Mouse (Mus musculus) midbrain, embryonic 14.5 days (tissue): Measurements from ENCODE around the gene Pigyl. TPM values are rescaled to one million over a fixed set of nuclear protein-coding genes. Genes with fewer than 3 reads are reported as not detected.
A peak's percentile ranks its signal among the peaks of the same experiment; 100 is the strongest.

Source experiments
- ATAC-seq: fragments of 200-750 bp; cut with Nextera tagmentation; 2 replicates; pipeline ENCODE4 v1.8.0; 2017; ENCODE audit warnings: moderate number of reproducible peaks, moderate library complexity; ENCODE audit not compliant: low FRiP score, low TSS enrichment
- DNase-seq: peaks from one replicate; pipeline ENCODE4 v3.0.0-alpha.2; 2015
- H3K27ac ChIP-seq: fragments of 300-500 bp; sonication (generic); replicated peaks from 2 replicates; pipeline ENCODE4 v1.5.1; 2014; ENCODE audit warnings: mild to moderate bottlenecking, low read depth, low read length, moderate library complexity
- H3K27me3 ChIP-seq: fragments of 300-500 bp; sonication (generic); 2 replicates; pipeline ENCODE4 v1.6.1; 2014; ENCODE audit warnings: low read length, control low read depth, mixed read lengths; ENCODE audit not compliant: control insufficient read depth, insufficient read depth
- H3K36me3 ChIP-seq: fragments of 300-500 bp; sonication (generic); 2 replicates; pipeline ENCODE4 v1.6.1; 2014; ENCODE audit warnings: low read length, control low read depth; ENCODE audit not compliant: control insufficient read depth, insufficient read depth
- H3K4me1 ChIP-seq: fragments of 300-500 bp; sonication (generic); 2 replicates; pipeline ENCODE4 v1.6.1; 2014; ENCODE audit warnings: mild to moderate bottlenecking, antibody characterized with exemption, low read length, control low read depth; ENCODE audit not compliant: control insufficient read depth, insufficient read depth
- H3K4me2 ChIP-seq: fragments of 300-500 bp; sonication (generic); 2 replicates; pipeline ENCODE4 v1.6.1; 2014; ENCODE audit warnings: mild to moderate bottlenecking, low read length, moderate library complexity
- H3K4me3 ChIP-seq: fragments of 300-500 bp; sonication (generic); replicated peaks from 2 replicates; pipeline ENCODE4 v1.5.1; 2014; ENCODE audit warnings: low read depth, low read length
- H3K9ac ChIP-seq: fragments of 300-500 bp; sonication (generic); replicated peaks from 2 replicates; pipeline ENCODE4 v1.6.1; 2014; ENCODE audit warnings: mild to moderate bottlenecking, low read length, moderate library complexity
- H3K9me3 ChIP-seq: fragments of 300-500 bp; sonication (generic); 2 replicates; pipeline ENCODE4 v1.6.1; 2016; ENCODE audit warnings: low read length, control low read depth, mixed read lengths; ENCODE audit not compliant: control insufficient read depth
- WGBS: fragments of 180-500 bp; shearing (Covaris S2); extraction: QIAGEN DNeasy Blood & Tissue Kit; methylation state at CpG from one replicate; pipeline ENCODE4 v1.1.7; 2014; 5-methylcytosine and 5-hydroxymethylcytosine counted together
- polyA plus RNA-seq: library from polyadenylated mRNA; unstranded; fragments of >200 nt; fragmentation: Nextera tagmentation; extraction: Ambion mirVana; gene quantifications from 2 replicates; pipeline ENCODE4 v1.2.1, GENCODE M21; 2014

The Pigyl gene
- 94.1 and 96.4 TPM in 2 replicates for polyA plus RNA-seq

DNA sequence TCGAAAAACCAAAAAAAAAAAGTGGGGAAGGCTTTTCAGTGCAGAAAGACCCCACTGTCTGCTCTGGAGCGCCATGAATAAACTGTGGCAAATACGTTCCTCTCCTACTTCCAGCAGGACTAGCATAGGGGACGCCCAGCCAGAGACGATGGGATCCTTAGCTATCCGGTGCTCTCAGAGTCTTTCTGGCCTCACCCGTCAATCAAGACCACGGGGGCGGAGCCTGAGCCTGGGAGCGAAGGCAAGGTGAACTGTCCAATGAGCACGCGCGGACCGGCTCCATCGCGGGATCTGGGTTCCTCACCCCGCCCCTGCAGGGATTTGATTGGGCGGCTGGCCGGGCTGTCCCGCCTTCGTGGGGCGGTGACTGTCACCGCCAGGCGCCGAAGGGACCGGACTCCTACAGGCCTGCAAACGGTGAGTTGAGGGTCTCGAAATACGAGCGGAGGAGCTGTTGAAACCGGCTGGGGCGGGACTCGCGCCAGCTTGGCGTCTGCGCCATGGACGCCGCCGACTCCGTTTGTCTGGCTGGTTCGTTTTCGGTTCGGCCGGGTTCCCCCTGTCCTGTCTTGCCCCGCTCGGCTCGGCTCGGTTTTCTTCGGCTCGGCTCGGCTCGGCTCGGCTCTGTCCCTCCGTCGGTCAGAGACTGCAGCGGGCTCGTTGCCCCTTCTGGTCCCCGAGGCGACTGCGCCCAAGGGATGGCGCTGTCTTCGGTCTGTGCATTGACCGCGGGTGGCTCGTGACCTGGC lies at the start of gene Pigyl:
TSS of gene Pigyl (plus strand) at position 350 of the 749 bp plus-strand sequence.
- peaks cover 8% of the 10 kb centered on the region for H3K4me1 ChIP-seq
- H3K4me3 ChIP-seq: peak within 1 kb of the TSS; percentile 65
- peak within 1 kb of the TSS; percentile 81 for H3K9ac ChIP-seq
- H3K4me2 ChIP-seq: peak within 1 kb of the TSS; percentile 64
- H3K27me3 ChIP-seq: no peaks in the 10 kb centered on the region
- WGBS: 1% methylated on average over 65 of the region's 65 CpGs
- H3K27ac ChIP-seq: peak within 1 kb of the TSS; percentile 89
- DNase-seq (peak; percentile 100), ATAC-seq (peak; percentile 98)
- H3K9me3 ChIP-seq: no peaks in the 10 kb centered on the region
- H3K36me3 ChIP-seq: no peaks in the 10 kb centered on the region

DNA sequence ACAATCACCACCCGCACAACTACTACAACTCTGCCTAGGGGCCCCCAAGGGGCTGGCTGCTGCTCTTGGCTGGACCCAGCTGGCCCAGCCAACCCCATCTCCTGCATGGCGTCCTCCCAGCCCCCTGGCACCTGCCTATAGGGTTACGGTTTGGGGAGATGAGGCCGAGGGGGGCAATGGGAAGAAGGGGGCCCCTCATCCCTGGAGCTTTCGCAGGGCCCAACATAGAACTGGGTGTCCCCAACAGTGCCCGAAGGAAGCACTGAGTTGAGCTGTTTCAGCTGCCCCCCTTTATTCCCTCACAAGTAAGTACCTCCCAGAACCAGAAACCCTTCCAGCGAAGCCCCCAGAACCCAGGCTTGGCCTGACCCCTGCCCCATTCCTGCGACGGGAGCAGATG lies 48.5 kb upstream of the Pigyl start:
- Histone ChIP-seq H3K27ac (no peak overlapping the region), H3K4me1 (no peaks in the 10 kb centered on the region), H3K4me2 (no peak overlapping the region), H3K4me3 (no peak overlapping the region), H3K9me3 (no peaks in the 10 kb centered on the region), H3K27me3 (no peaks in the 10 kb centered on the region), H3K9ac (no peak overlapping the region), H3K36me3 (peaks cover 35% of the 10 kb centered on the region)
- no peak for ATAC-seq
- 92% methylated on average over 9 of the region's 9 CpGs for WGBS
- no peak for DNase-seq

DNA sequence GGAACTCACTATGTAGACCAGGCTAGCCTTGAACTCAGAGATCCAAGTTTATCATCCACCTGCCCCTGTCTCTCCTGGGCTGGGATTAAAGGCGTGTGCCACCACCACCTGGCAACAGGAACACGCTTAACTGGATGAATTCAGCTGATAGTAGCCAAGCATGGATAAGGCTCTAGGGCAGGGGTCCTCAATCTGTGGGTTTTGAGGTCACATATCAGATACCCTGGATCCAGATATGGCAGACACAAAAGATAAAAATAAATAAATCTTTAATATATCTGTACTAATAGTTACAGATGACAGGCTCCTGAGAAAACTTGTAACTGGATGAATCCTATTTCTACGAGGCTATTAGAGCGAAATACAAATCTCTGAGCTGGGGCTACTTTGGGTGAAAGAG lies 41.0 kb upstream of the Pigyl start:
- peak overlapping the region; percentile 90 for H3K4me2 ChIP-seq
- 91% methylated on average over 4 of the region's 4 CpGs for WGBS
- no peaks in the 10 kb centered on the region for H3K9me3 ChIP-seq
- no peak overlapping the region for H3K27ac ChIP-seq
- no peak for DNase-seq
- no peak for ATAC-seq
- peaks cover 30% of the 10 kb centered on the region for H3K36me3 ChIP-seq
- H3K4me3 ChIP-seq: peak overlapping the region; percentile 87
- H3K4me1 ChIP-seq: peaks cover 16% of the 10 kb centered on the region
- peak overlapping the region; percentile 79; the same call in 1 of the 2 replicates for H3K9ac ChIP-seq
- no peaks in the 10 kb centered on the region for H3K27me3 ChIP-seq

DNA sequence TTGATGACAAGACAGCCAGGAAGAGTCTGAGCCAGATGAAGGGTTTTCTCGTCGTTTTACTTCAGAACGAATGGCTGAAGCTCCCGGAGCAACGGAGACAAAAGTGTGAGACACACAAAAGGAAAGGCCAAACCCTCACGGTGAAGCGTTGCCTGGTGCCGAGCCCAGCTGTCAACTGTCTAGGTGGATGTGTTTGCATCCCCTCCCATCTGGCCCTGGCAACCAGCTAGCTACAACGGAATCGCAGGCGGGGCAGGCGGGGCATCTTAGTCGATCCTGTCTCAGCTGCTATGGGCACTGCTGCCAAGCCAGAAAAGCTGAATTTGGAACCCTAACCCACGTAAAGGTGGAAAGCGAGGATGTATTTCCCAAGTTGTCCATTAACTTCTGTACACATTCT lies 40.6 kb upstream of the Pigyl start:
- no peaks in the 10 kb centered on the region for H3K27me3 ChIP-seq
- peak; percentile 16 for DNase-seq
- 16% methylated on average over 15 of the region's 15 CpGs for WGBS

DNA sequence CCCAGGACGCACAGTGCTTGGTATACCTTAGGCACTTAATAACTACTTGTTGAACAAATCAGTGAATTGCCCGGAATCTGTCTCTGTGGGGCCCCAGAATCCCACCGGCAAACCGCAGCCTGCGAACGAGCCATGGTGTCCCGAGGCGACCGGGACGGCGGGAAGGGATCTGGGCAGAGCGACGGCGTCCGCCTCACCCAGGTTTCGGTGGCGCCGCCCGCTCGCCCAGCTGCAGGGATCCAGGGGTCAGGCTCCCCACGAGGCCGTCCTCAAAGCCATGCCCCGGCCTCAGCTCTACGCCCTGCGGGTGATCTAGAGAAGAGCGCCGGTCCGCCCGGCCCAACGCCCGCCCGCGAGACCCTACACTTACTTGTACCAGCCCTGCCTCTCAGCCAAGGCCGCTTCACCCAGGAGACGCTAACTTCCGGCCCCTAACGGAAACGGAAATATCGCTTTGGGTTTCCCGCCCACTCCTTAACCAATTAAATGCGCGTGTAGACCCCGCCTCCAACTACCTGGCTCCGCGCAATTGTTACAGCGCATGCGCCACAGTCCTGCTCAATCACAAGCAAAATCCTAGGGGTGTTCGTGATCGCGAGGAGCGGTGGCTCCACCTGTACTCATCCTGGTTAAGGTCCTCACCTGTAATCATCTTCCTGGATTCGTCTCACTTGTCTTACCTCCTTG lies 39.8 kb upstream of the Pigyl start, which contains the start of gene Elof1:
TSS of gene Elof1 (minus strand) at position 433 of the 687 bp plus-strand sequence.
- peak; percentile 96 for ATAC-seq
- Histone ChIP-seq H3K4me3 (peak within 1 kb of the TSS; percentile 87), H3K27ac (peak within 1 kb of the TSS; percentile 70), H3K4me2 (peak within 1 kb of the TSS; percentile 90), H3K4me1 (peaks cover 16% of the 10 kb centered on the region), H3K27me3 (no peaks in the 10 kb centered on the region), H3K9me3 (no peaks in the 10 kb centered on the region), H3K9ac (peak within 1 kb of the TSS; percentile 79), H3K36me3 (peaks cover 19% of the 10 kb centered on the region)
- DNase-seq: peak; percentile 99
- WGBS: under 1% methylated on average over 52 of the region's 52 CpGs

More for the DNA sequence above, 40.6 kb upstream of the Pigyl start:
- Histone ChIP-seq H3K4me1 (peaks cover 16% of the 10 kb centered on the region), H3K4me3 (peak overlapping the region; percentile 87), H3K36me3 (peaks cover 26% of the 10 kb centered on the region), H3K27ac (no peak overlapping the region), H3K9ac (peak overlapping the region; percentile 79), H3K4me2 (peak overlapping the region; percentile 90), H3K9me3 (no peaks in the 10 kb centered on the region)
- ATAC-seq: no peak

DNA sequence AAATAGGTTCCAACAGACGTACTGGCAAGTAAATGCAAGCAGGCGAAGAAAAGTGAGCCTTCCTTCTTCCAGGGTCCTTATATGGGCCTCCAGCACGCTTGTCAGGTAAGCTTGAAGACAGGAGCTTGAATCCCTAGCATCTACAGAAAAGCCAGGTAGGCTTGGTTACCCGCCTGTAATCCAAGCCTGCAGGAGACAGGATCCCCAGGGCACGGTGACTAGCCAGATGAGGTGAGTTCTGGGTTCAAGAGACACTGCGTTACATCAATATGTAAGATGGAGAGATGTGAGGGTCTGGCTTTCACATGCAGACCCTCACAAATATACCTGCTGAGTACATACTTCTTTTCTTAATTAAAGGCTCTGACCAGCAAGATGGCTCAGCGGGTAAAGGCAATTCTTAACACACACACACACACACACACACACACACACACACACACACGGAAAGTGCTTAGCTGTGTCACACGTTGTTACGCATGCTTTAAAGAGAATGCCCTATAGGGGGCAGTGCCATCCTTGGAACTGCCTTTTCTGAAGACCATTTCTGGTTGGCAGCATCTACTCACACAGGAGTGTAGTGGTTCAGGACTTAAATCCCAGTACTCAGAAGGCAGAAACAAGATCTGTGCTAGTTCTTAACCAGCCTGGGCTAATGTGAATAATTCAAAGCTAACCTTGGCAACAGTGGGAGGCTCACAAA lies 38.7 kb upstream of the Pigyl start:
- H3K27ac ChIP-seq: no peak overlapping the region
- H3K27me3 ChIP-seq: no peaks in the 10 kb centered on the region
- ATAC-seq: no peak
- no peaks in the 10 kb centered on the region for H3K9me3 ChIP-seq
- peak overlapping the region; percentile 87 for H3K4me3 ChIP-seq
- peaks cover 16% of the 10 kb centered on the region for H3K4me1 ChIP-seq
- DNase-seq: peak; percentile 76
- H3K36me3 ChIP-seq: peaks cover 9% of the 10 kb centered on the region
- WGBS: 46% methylated on average over 10 of the region's 10 CpGs
- H3K4me2 ChIP-seq: peak overlapping the region; percentile 90
- peak overlapping the region; percentile 79; the same call in 1 of the 2 replicates for H3K9ac ChIP-seq

DNA sequence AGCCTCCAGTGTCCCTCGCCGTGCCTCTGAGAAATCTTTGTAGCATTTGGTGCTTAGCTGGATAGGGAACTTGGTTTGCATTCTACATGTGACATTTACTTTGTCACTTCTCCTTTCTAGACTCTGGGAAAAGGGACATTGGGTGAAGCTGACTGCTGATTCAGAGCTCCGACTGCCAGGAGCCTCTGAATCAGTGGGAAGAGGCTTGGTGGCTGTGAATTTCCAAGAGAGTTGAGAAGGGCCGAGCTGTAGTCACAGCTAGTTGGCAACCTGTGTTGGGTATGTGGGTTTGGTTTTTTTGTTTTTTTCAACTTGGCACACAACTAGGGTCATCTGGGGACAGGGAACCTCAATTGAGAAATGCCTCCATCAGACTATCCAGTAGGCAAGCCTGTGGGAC lies 37.1 kb upstream of the Pigyl start:
- 93% methylated on average over 4 of the region's 4 CpGs for WGBS
- Histone ChIP-seq H3K4me1 (peaks cover 16% of the 10 kb centered on the region), H3K9me3 (no peaks in the 10 kb centered on the region), H3K9ac (no peak overlapping the region), H3K4me2 (no peak overlapping the region), H3K27me3 (no peaks in the 10 kb centered on the region), H3K36me3 (no peaks in the 10 kb centered on the region), H3K27ac (no peak overlapping the region), H3K4me3 (no peak overlapping the region)
- DNase-seq (no peak), ATAC-seq (no peak)

DNA sequence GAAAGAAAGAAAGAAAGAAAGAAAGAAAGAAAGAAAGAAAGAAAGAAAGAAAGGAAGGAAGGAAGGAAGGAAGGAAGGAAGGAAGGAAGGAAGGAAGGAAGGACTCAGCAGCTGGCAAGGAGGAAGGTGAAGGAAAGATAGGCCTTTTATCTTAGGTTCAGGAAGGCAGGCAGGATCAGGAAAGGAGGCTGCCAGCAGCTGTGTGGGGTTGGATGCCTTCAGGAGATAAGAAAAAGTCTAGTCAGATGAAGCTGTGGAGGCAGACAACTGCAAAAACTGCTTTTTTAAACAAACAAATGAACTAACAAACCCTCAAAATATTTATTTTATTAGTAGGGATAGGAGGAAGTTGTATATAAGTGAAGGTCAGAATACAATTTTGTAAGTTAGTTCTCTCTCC lies 35.1 kb upstream of the Pigyl start:
- DNase-seq (no peak), ATAC-seq (no peak)
- H3K4me2 ChIP-seq: no peak overlapping the region
- H3K36me3 ChIP-seq: no peaks in the 10 kb centered on the region
- no peaks in the 10 kb centered on the region for H3K27me3 ChIP-seq
- peaks cover 6% of the 10 kb centered on the region for H3K4me1 ChIP-seq
- H3K27ac ChIP-seq: no peak overlapping the region
- no peaks in the 10 kb centered on the region for H3K9me3 ChIP-seq
- no peak overlapping the region for H3K9ac ChIP-seq
- H3K4me3 ChIP-seq: no peak overlapping the region
